Mouse (Mus musculus) fat pad, adult 2 months (tissue): ENCODE results near the gene Kncn.

Experiments used
- DNase-seq: peaks from one replicate; pipeline ENCODE4 v3.0.0-alpha.2; 2011; ENCODE audit warnings: low read depth, low spot score; ENCODE audit errors: extremely low read depth

The Kncn gene

DNA sequence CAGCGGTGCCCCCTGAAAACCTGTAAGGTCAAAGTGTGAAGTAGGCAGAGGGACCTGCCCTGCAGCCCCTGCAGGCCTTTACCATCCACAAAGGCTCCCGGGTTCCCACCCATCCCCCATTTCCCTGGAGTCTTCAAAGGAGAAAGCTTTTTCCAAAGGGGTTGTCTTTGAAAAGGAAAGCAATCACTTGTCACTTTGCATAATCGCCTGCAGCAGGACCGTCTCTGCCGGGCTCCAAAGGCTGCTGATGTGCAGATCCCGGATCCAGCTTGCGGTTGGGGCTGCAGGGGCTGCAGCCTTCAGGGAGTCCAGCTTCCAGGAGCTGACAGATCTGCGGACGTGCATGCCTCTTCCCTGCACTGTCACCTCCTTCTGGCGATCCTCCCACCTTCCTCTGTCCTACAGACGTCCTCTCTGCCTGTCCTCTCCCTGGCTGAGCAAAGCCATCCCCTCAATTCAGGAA lies 6.0 kb upstream of the Kncn start:
- no peak for DNase-seq

DNA sequence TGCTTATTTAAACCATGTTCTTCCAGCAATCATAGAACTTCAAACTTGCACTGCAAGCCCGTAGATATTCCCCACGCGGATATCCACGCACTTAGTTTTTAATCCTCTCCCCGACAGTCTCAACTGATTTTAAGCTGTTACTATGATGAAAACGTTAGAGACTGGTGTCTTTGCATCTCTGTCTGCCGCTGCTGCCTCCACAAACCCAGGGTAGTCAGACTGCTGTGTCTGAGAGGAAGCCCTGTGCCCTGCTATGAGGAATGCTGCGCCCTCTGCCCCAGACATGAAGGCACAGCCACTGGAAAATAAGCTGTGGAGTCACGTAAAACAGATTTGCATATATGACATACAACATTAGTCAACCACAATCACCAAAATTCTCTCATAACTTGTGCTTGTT lies 5.4 kb upstream of the Kncn start:
- DNase-seq: no peak

DNA sequence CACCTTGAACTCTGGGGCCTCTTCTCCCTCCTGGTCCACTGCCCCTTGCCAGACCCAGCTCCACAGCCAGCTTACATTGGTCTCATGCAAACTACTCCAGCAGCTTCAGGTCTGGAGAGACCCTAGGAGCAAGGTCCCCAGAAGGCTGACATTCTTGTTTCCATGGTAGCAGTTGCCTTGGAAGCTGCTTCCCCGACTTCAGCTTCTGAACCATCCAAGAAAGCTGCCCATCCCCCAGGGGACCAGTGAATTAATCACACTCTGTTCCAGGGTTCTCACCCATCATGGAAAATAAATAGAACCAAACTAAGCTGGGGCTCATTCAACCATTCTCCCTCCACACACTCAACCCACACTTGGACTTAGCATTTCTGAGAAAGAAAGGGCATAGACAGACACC lies 3.0 kb upstream of the Kncn start:
- DNase-seq: no peak

GRCm38 (mm10) chr4:115882195-115882594 lies 2.0 kb upstream of the Kncn start:
- no peak for DNase-seq

DNA sequence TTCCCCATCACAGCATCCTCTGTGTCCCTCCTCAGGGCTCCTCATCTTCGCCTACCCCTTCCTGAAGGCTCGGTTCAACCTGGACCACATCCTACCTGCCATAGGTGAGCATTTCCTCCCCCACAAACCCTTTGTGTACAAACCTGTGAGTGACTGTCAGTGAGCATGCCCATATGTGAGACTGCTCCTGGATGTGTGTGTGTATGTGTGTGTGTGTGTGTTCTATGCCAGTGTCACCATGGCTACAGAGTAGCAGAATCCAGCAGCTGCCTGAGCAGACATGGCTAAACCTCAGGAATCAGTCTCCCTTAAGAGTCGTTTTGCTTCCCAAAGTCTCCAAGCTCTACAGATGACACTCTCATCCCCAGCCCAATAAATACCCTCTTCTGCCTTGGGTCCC lies 1.6 kb downstream of the Kncn start:
- no peak for DNase-seq

DNA sequence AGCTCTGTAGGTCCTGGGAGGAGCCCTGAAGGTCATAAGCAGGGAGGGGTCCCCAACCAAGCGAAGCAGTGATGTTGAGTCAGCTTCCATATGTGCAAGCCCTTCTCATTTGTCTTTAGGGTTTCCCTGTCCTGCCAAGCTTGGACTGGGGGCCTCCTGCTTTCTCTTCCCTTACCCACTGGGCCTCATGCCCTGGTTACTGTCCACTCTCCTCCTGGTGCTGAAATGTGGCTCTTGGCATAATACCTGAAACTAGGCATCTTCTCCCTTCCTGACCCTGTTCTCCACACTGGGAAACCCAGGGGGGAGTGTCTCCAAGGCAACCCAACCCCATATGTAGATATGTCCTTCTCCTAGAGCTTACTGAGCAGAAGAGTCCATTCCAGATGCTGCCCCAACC lies 2.7 kb downstream of the Kncn start:
- no peak for DNase-seq

DNA sequence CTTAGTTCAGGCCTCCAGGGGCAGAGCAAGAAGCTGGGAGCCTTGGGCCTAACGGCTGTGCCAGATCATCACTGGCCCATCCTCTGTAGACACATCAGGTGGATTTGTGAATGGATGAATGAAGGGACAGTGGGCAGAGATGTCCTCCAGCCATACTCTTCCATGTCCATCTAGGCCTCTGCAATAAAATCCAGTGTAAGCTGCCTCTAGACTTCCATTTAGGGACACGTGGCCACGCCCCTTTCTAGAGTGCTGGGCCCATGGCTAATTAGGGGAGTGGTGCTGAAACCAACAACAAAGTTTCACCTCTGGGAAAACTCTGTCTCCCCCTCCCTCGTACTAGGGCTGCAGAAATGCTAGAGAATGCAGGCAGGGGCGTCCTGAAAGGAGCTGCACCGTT lies 5.9 kb downstream of the Kncn start:
- no peak for DNase-seq

- DNase-seq: no peak
These were observed 6.4 kb downstream of the Kncn start, which contains the start of gene 6430628N08Rik for GRCm38 (mm10) chr4:115890553-115890952. Gene 6430628N08Rik (plus strand): TSS chr4:115890665.

DNA sequence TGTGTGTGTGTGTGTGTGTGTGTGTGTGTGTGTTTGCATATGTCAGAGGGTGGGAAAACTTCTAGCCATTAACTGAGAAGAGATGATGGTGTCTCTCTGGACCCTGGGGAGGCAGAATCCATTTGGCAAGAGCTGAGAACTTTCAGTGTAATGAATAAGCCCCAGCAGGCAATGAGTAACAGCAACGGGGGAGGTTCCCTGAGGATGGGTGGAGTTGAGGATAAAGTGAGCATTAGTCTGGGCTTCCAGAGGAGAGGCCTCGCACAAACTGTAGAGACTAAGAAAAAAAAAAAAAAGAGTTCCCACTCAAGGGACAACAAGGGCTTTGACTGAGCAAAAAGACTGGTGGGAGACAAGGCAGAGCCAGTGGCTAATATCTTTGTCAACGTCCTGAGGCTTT lies 10.1 kb downstream of the Kncn start:
- no peak for DNase-seq

DNA sequence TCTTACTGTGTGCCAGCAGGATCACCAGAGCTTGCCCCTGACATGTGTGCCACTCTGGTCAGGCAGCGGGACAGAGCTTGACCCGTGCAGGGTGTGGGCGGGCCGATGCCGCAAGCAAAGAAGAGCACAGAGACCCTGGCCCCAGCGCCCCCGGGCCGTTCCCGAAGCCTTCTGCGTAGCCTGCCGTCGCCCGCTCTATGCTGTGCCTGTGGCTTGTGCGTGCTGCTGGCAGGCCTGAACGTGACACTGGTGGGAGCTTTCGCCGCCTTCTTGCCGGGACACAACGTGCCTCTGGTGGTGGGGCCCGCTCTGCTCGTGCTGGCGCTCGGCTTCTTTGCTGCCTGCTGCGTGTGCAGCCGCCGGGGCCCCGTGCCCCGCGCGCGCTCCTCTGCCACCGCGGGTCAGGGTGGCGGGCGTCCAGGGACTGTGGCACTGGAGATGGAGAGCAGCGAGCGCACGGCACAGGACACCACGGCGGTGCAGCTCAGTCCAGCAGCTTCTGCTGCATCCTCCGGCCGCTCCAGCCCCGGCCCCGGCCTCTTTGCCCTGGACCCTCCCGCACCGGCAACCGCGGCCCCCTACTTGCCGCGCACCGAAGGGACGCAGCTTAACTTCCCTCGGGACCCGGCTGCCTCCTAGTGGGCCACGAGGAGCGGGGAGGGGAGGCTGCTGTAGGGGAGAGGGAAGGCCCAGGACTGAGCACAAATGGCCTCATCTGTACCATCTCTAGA lies 13.9 kb downstream of the Kncn start:
- DNase-seq: no peak

DNA sequence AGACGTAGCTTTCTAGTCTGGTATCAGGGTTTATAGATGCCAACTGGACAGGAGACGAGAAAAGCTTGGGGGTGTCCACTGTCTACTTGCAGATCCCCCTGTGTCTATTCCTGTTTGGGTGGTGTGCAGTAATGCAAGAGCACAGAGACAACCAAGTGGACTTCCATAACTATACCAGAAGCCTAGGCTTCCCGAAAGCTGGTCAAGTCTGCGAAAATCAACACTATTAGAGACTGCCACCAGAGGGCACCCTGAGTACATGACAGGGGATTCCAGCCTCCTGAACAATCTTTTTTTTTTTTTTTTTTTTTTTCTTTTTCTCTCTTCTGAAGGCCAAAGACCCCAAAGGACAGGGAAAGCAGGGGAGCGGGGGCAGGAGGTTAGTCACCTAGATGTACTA lies 18.6 kb downstream of the Kncn start:
- DNase-seq: no peak

DNA sequence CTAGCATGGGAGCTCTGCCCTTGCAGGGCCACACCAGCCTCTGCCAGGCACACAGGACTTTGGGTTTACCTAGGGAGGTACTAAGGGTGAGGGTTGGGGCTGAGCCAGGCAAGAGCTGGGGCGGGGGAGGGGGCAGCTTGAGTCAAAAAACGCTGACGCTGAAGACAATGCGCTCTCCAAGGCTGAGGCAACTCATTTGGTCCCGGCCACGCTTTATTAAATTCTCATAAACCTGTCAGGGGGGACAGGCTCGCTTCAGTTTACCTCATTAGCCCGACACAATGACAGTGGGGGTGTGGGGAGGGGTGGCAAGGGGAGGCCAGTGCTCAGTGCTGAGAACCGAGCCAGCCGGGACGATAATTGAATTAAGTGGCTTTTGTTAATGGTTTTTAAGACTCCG lies 20.2 kb downstream of the Kncn start:
- DNase-seq: no peak

DNA sequence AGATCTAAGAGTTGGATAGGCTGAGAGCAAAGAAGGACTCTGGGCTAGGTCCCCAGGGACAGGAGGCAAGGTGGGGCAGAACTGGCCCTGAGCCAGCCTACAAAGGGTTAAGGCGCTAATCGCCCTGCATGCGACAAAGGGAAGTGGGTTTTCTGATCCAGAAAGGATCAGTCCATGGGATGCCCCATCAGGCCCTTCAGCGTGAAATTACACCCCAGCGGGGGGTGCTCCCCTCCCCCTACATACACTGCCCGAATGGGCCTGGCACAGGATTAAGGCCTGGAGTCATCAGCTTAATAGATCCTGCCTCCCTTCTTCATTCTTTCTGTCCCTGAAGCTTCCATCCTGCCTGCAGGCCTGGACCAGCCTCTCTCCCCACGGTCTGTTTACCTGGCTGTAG lies 21.5 kb downstream of the Kncn start:
- no peak for DNase-seq

DNA sequence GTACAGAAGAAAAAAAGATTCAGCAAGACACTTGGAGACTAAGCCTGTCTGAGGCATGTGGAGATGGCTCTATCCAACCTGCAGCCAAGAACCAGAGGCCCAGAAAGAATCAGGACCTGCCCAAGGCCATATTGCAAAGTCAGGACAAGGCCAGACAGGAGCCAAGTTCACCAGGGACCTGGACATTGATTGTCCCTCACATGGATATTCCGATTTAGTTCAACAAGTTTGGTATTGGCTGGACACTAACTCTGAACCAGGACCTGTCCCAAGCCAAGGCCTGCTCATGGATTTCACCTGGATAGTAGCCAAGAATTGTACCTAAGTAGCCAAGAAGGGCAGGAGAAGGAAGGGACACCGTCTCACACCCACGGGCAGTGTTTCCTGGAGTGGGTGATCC lies 22.6 kb downstream of the Kncn start:
- DNase-seq: no peak

- DNase-seq: peak; percentile 82
These were observed 23.8 kb downstream of the Kncn start for GRCm38 (mm10) chr4:115907994-115908393.

GRCm38 (mm10) chr4:115908641-115909040 lies 24.4 kb downstream of the Kncn start:
- peak; percentile 88 for DNase-seq

GRCm38 (mm10) chr4:115911586-115911985 lies 27.4 kb downstream of the Kncn start:
- no peak for DNase-seq

DNA sequence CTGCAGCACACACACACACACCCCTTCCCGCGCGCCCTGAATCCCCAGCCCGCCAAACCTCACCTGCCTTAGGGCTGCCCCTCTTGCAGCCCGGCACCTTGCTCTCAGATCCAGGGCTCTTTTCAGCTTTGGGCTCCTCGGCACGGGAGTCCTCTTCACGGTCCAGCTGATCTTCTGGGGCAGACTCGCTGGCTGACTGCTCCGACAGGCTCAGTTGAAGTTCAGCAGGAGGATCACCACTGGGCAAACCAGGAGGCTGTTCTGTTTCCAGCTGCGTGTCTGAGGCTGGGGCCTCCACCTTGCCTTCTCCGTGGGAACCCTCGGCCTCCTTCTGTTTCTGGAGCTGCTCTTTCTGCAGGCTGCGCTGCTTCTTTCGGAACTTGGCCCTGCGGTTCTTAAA lies 35.7 kb downstream of the Kncn start:
- no peak for DNase-seq

- no peak for DNase-seq
These were observed 38.5 kb downstream of the Kncn start for GRCm38 (mm10) chr4:115922688-115923087.

DNA sequence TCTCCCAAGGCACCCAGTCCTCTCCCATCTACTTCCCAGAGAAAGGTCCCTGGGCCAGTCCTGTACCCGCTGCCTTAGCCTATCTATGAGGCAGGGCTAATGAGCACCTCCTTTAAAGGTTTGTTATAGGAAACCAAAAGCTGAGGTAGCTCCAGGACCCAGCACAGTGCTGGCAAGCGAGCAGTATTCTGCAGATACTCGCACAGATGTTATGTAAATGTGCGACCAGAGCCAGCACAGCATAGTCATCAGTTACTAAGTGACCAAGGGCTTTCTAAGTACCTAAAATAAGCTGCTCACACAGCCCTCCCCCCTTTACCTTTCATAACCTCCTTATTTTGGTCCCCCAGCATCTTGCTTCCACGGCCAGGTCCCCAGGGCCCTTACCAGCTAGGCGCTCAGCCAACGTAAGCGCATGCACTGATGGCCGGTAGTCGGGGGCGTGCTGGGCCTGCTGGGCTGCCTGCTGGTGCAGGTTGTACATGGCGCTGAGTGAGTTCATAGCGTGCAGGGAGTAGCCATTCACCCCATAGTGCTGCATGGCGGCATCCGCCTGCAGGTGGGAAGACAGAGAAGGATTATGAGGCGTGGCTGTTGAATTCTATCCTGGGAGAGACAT lies 39.2 kb downstream of the Kncn start:
- no peak for DNase-seq

DNA sequence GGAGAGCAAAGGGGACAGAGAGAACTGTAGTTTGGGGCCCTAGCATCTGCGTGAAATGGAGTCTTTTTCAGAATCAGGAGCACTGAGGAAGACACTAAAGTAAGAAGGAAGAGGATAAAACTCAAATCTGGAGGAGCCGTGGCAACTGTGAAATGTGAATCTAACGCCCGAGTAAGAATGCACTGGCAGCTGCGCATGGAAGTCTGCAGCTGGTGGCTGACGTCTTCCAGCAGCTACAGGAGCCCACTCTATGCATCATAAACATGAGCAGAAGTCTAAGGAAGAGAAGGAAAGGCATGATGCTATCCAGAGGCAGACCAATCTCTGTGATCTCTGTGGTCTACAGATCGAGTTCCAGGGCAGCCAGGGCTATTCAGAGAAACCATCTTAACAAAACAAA lies 43.4 kb downstream of the Kncn start:
- no peak for DNase-seq

- no peak for DNase-seq
These were observed 47.4 kb downstream of the Kncn start for GRCm38 (mm10) chr4:115931556-115932088.
